Mouse (Mus musculus) midbrain, embryonic 11.5 days (tissue): ENCODE measurements at regions not wholly inside any gene's neighbourhood (a gene's known extent, or its start where the extent isn't known, plus 50 kb on each side); places are given as distances from the start of the nearest gene placed in this dataset.
A peak's percentile ranks its signal among the peaks of the same experiment; 100 is the strongest.

Experiments
- ATAC-seq: fragments of 200-750 bp; cut with Nextera tagmentation; 2 replicates; pipeline ENCODE4 v1.8.0; 2017; ENCODE audit warnings: moderate TSS enrichment, moderate library complexity; ENCODE audit not compliant: low FRiP score
- DNase-seq: peaks from one replicate; pipeline ENCODE4 v3.0.0; 2015; ENCODE audit warnings: low spot score; ENCODE audit errors: missing footprints
- H3K27ac ChIP-seq: fragments of 300-500 bp; sonication (generic); 2 replicates; pipeline ENCODE4 v1.5.1; 2014; ENCODE audit warnings: low read depth, low read length
- H3K27me3 ChIP-seq: fragments of 300-500 bp; sonication (generic); 2 replicates; pipeline ENCODE4 v1.6.1; 2014; ENCODE audit warnings: mild to moderate bottlenecking, low read length, moderate library complexity, mixed read lengths; ENCODE audit not compliant: control insufficient read depth, insufficient read depth
- H3K36me3 ChIP-seq: fragments of 300-500 bp; sonication (generic); 2 replicates; pipeline ENCODE4 v1.6.1; 2014; ENCODE audit warnings: mild to moderate bottlenecking, low read length, moderate library complexity, mixed read lengths; ENCODE audit not compliant: control insufficient read depth, insufficient read depth
- H3K4me1 ChIP-seq: fragments of 300-500 bp; sonication (generic); 2 replicates; pipeline ENCODE4 v1.6.1; 2014; ENCODE audit warnings: low read length; ENCODE audit not compliant: control insufficient read depth, insufficient read depth
- H3K4me2 ChIP-seq: fragments of 300-500 bp; sonication (generic); 2 replicates; pipeline ENCODE4 v1.6.1; 2014; ENCODE audit warnings: mild to moderate bottlenecking, moderate library complexity
- H3K4me3 ChIP-seq: fragments of 300-500 bp; sonication (generic); 2 replicates; pipeline ENCODE4 v1.5.1; 2014; ENCODE audit warnings: low read depth, low read length
- H3K9ac ChIP-seq: fragments of 300-500 bp; sonication (generic); 2 replicates; pipeline ENCODE4 v1.6.1; 2014; ENCODE audit warnings: low read length
- H3K9me3 ChIP-seq: fragments of 300-500 bp; sonication (generic); 2 replicates; pipeline ENCODE4 v1.6.1; 2016; ENCODE audit warnings: low read length; ENCODE audit not compliant: control insufficient read depth
- WGBS: fragments of 180-500 bp; shearing (Covaris S2); extraction: QIAGEN DNeasy Blood & Tissue Kit; methylation state at CpG from one replicate; pipeline ENCODE4 v1.1.7; 2014; 5-methylcytosine and 5-hydroxymethylcytosine counted together

DNA sequence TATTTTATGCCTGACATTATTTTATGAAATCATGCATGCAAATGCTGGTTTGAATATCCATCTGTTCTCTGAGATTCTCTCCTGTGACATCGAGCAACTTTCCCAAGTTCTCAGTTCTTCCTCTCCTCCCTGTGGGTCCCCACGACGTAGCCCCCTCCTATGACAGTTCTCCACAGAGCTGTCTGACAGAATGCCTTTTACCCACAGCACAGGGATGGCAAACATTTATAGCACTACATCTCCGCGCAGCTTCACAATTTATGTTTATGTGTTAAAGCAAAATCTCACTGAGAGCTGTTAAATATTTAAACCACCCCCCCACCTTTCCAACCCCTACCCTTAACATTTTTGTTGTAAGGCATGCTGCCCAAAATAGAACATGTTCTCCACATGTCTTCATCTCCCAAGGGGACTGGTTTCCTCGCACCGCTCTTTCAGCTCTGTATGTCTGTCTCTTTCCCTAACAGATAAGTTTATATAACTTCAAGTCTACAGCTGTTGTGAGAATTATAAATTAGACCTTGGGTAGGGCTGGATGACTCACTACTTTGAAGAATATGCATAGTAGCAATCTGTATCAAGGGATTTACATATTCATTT lies 63.5 kb upstream of the Ndst3 start:
- no peak overlapping the region for H3K9ac ChIP-seq
- H3K9me3 ChIP-seq, result no peaks in the 10 kb centered on the region
- H3K4me1 ChIP-seq, result no peaks in the 10 kb centered on the region
- H3K4me3 ChIP-seq, result no peak overlapping the region
- 87% methylated on average over 7 of the region's 7 CpGs for WGBS
- ATAC-seq (no peak), DNase-seq (no peak)
- H3K36me3 ChIP-seq, result no peaks in the 10 kb centered on the region
- no peaks in the 10 kb centered on the region for H3K27me3 ChIP-seq
- no peak overlapping the region for H3K27ac ChIP-seq
- no peak overlapping the region for H3K4me2 ChIP-seq

- no peaks in the 10 kb centered on the region for H3K27me3 ChIP-seq
- H3K4me2 ChIP-seq, result no peak overlapping the region
- H3K4me1 ChIP-seq, result no peaks in the 10 kb centered on the region
- whole genome bisulfite sequencing, result 97% methylated on average over 1 of the region's 1 CpGs
- H3K27ac ChIP-seq, result no peak overlapping the region
- H3K4me3 ChIP-seq, result no peak overlapping the region
- no peaks in the 10 kb centered on the region for H3K36me3 ChIP-seq
- ATAC-seq (no peak), DNase-seq (no peak)
- H3K9me3 ChIP-seq, result no peaks in the 10 kb centered on the region
- no peak overlapping the region for H3K9ac ChIP-seq
Measured at GRCm38 (mm10) chr3:123754927-123755326, 64.3 kb upstream of the Ndst3 start.

- no peak overlapping the region for H3K9ac ChIP-seq
- DNase-seq, result no peak
- H3K27me3 ChIP-seq, result no peaks in the 10 kb centered on the region
- 87% methylated on average over 3 of the region's 3 CpGs for WGBS
- H3K4me3 ChIP-seq, result no peak overlapping the region
- no peaks in the 10 kb centered on the region for H3K9me3 ChIP-seq
- H3K27ac ChIP-seq, result no peak overlapping the region
- H3K4me2 ChIP-seq, result no peak overlapping the region
- H3K36me3 ChIP-seq, result no peaks in the 10 kb centered on the region
- ATAC-seq, result no peak
- H3K4me1 ChIP-seq, result no peaks in the 10 kb centered on the region
Measured at GRCm38 (mm10) chr3:123765911-123766556, 75.4 kb upstream of the Ndst3 start.

DNA sequence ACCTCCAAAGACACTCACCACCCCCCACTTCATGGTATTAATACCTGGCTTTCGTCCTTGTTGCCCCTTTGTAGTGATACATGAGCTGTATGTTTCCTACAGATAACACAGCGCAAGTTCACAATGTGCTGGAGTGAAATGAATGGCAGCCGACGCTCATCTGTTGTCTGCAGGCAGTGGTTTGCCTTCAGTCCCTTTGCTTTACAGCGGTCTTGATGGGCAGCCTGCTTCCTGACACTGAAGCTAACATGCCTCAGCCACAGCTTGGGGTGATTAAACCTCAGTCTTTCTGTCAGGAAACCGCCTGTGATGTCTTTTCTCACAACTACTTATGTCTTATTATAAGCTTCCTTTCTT lies 75.9 kb upstream of the Ndst3 start:
- no peak for DNase-seq
- no peak overlapping the region for H3K4me2 ChIP-seq
- no peak for ATAC-seq
- no peaks in the 10 kb centered on the region for H3K9me3 ChIP-seq
- H3K36me3 ChIP-seq, result no peaks in the 10 kb centered on the region
- no peak overlapping the region for H3K27ac ChIP-seq
- 74% methylated on average over 6 of the region's 6 CpGs for WGBS
- H3K4me3 ChIP-seq, result no peak overlapping the region
- no peaks in the 10 kb centered on the region for H3K4me1 ChIP-seq
- no peaks in the 10 kb centered on the region for H3K27me3 ChIP-seq
- no peak overlapping the region for H3K9ac ChIP-seq

GRCm38 (mm10) chr3:123780507-123780906 lies 89.9 kb upstream of the Ndst3 start:
- ATAC-seq (peak; percentile 70; the same call in 1 of the 2 replicates), DNase-seq (peak; percentile 26)
- H3K27ac ChIP-seq, result no peak overlapping the region
- H3K9me3 ChIP-seq, result no peaks in the 10 kb centered on the region
- no peak overlapping the region for H3K9ac ChIP-seq
- no peaks in the 10 kb centered on the region for H3K36me3 ChIP-seq
- H3K27me3 ChIP-seq, result no peaks in the 10 kb centered on the region
- no peaks in the 10 kb centered on the region for H3K4me1 ChIP-seq
- H3K4me2 ChIP-seq, result no peak overlapping the region
- H3K4me3 ChIP-seq, result no peak overlapping the region

GRCm38 (mm10) chr3:123781581-123781980 lies 90.9 kb upstream of the Ndst3 start:
- Histone ChIP-seq H3K4me2 (no peak overlapping the region), H3K9me3 (no peaks in the 10 kb centered on the region), H3K4me1 (no peaks in the 10 kb centered on the region), H3K27me3 (no peaks in the 10 kb centered on the region), H3K27ac (no peak overlapping the region), H3K36me3 (no peaks in the 10 kb centered on the region), H3K4me3 (no peak overlapping the region), H3K9ac (no peak overlapping the region)
- DNase-seq (no peak), ATAC-seq (no peak)
- WGBS, result 74% methylated on average over 1 of the region's 1 CpGs

DNA sequence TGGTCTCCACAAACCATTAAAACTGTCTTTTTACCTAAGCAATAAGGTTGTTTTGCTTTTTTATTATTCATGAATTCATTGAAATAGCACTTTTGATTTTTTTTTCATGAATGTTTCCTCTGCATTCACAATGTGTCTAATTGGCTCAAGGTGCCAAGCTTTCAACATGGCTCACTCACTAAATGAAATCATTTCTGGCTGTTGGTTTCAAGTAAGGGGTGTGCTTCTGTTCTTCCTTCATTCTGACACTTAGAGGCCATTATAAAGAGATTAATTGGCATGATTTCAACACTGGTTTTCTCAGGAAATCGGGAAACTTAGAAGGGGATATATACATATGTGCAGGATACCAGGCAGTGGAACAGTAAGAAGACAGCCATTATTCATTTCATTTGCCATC lies 93.5 kb upstream of the Ndst3 start:
- Histone ChIP-seq H3K27ac (no peak overlapping the region), H3K4me2 (no peak overlapping the region), H3K36me3 (no peaks in the 10 kb centered on the region), H3K27me3 (no peaks in the 10 kb centered on the region), H3K9ac (no peak overlapping the region), H3K4me1 (no peaks in the 10 kb centered on the region), H3K4me3 (no peak overlapping the region), H3K9me3 (no peaks in the 10 kb centered on the region)
- peak; percentile 12 for DNase-seq
- 88% methylated on average over 1 of the region's 1 CpGs for WGBS
- ATAC-seq, result no peak

GRCm38 (mm10) chr3:123794011-123794410 lies 103.4 kb upstream of the Ndst3 start:
- WGBS, result 92% methylated on average over 1 of the region's 1 CpGs
- DNase-seq, result peak; percentile 78
- H3K27ac ChIP-seq, result no peak overlapping the region
- H3K4me3 ChIP-seq, result no peak overlapping the region
- ATAC-seq, result no peak
- H3K4me2 ChIP-seq, result no peak overlapping the region
- no peaks in the 10 kb centered on the region for H3K27me3 ChIP-seq
- H3K4me1 ChIP-seq, result no peaks in the 10 kb centered on the region
- H3K9me3 ChIP-seq, result no peaks in the 10 kb centered on the region
- H3K9ac ChIP-seq, result no peak overlapping the region
- no peaks in the 10 kb centered on the region for H3K36me3 ChIP-seq

DNA sequence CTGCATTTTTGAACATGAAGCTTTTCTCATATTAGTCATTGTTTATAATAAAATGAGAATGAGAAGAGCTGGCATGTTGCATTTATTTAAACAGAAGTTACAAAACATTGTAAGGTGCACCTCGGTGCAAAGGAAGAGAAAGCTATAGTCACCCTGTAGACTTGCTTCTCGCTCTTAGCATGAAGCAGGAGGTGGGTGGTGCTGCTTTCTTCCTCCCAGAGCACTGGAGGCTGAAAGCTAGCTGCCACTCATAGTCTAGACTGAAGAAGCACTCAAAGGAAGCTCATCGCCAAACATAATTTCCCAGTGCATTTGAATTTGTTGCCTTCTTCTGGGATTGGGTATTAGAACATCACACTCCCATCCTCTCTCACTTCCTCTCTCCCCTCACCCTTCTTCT lies 114.7 kb upstream of the Ndst3 start:
- no peak overlapping the region for H3K9ac ChIP-seq
- 91% methylated on average over 3 of the region's 3 CpGs for WGBS
- no peaks in the 10 kb centered on the region for H3K4me1 ChIP-seq
- ATAC-seq (no peak), DNase-seq (peak; percentile 68)
- H3K36me3 ChIP-seq, result no peaks in the 10 kb centered on the region
- no peaks in the 10 kb centered on the region for H3K27me3 ChIP-seq
- H3K27ac ChIP-seq, result no peak overlapping the region
- H3K4me2 ChIP-seq, result no peak overlapping the region
- no peaks in the 10 kb centered on the region for H3K9me3 ChIP-seq
- H3K4me3 ChIP-seq, result no peak overlapping the region
